Comparison of ENCODE assay signal across 24 mouse cellular contexts in the genomic region with DNA sequence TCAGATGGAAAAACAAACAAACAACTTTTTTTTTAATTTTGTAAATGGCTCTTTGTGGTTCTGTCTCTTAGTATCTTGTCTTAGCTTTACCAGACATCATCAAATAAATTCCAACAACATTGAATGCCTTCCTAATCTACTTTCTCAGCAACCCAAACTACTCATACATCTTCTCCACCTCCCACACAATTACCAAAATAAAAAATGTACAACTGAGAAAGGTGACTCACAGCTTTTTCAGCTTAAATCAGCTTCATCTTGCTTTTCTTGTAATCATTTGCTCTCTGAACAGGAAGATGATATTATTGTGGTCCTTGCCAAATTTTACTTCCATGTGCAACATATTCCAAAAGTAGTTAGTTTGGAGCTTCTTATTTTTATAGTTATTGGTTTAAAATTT. TPM values are rescaled to one million over a fixed set of nuclear protein-coding genes. Genes with fewer than 3 reads are reported as not detected.
DNase-seq lines count a peak whose midpoint lies in the region; ATAC-seq and TF ChIP-seq lines count a peak whose summit lies in the region.
"Had no signal": no experiment of that assay in that cellular context is flagged by ENCODE, and none has a peak within 500 bp of the region (broad histone marks: within the 10 kb centered on the region; RNA-seq: fewer than 3 reads in every experiment).

No protein-coding gene starts in this region.

- no peak overlapping the region for H3K4me2 ChIP-seq in intestine, embryonic 16.5 days (ENCODE audit: low read depth, low read length)
- no peak overlapping the region for H3K4me2 ChIP-seq in forebrain, postnatal 0 days (ENCODE audit: low read depth)
- H3K4me2 ChIP-seq: embryonic facial prominence, embryonic 13.5 days; embryonic facial prominence, embryonic 15.5 days; forebrain, embryonic 12.5 days had no signal

- no peaks in the 10 kb centered on the region for H3K36me3 ChIP-seq in intestine, embryonic 16.5 days (ENCODE audit: control insufficient read depth, insufficient read depth, low read length)
- 0 out of 2 replicates have a peak, but pooled peaks cover 3% of the 10 kb centered on the region for H3K36me3 ChIP-seq in forebrain, postnatal 0 days (ENCODE audit: insufficient read depth)
- H3K36me3 ChIP-seq: embryonic facial prominence, embryonic 13.5 days; embryonic facial prominence, embryonic 15.5 days; forebrain, embryonic 10.5 days; forebrain, embryonic 12.5 days; G1E had no signal

- TF ChIP-seq CTCF in forebrain, postnatal 0 days (IDR thresholded peaks at IDR 0.05; ENCODE audit: low read depth), result no peak

- no peaks in the 10 kb centered on the region for H3K4me1 ChIP-seq in intestine, embryonic 16.5 days (ENCODE audit: control insufficient read depth, insufficient read depth, low read length)
- no peaks in the 10 kb centered on the region for H3K4me1 ChIP-seq in forebrain, postnatal 0 days (ENCODE audit: insufficient read depth)
- H3K4me1 ChIP-seq: embryonic facial prominence, embryonic 15.5 days; forebrain, embryonic 10.5 days; forebrain, embryonic 12.5 days had no signal

- no peak overlapping the region for H3K27ac ChIP-seq in intestine, embryonic 16.5 days (ENCODE audit: low read length)
- no peak overlapping the region for H3K27ac ChIP-seq in forebrain, postnatal 0 days (ENCODE audit: low read depth, low read length)
- H3K27ac ChIP-seq: embryonic facial prominence, embryonic 13.5 days; embryonic facial prominence, embryonic 15.5 days; forebrain, embryonic 10.5 days; forebrain, embryonic 12.5 days had no signal

- no peak overlapping the region for H3K9ac ChIP-seq in intestine, embryonic 16.5 days (ENCODE audit: low read depth, low read length)
- H3K9ac ChIP-seq in forebrain, postnatal 0 days, result no peak overlapping the region
- H3K9ac ChIP-seq: embryonic facial prominence, embryonic 13.5 days; embryonic facial prominence, embryonic 15.5 days; forebrain, embryonic 12.5 days had no signal

- H3K9me3 ChIP-seq in intestine, embryonic 16.5 days (ENCODE audit: control insufficient read depth, low read length), result no peaks in the 10 kb centered on the region
- H3K9me3 ChIP-seq in forebrain, postnatal 0 days (ENCODE audit: low read length), result no peaks in the 10 kb centered on the region
- H3K9me3 ChIP-seq: embryonic facial prominence, embryonic 13.5 days; embryonic facial prominence, embryonic 15.5 days; forebrain, embryonic 10.5 days; forebrain, embryonic 12.5 days had no signal

- no peak overlapping the region for H3K4me3 ChIP-seq in intestine, embryonic 16.5 days (ENCODE audit: low read length)
- H3K4me3 ChIP-seq in forebrain, postnatal 0 days (ENCODE audit: low read depth, low read length), result no peak overlapping the region
- H3K4me3 ChIP-seq: embryonic facial prominence, embryonic 13.5 days; embryonic facial prominence, embryonic 15.5 days; erythroblast, embryonic 14.5 days; forebrain, embryonic 10.5 days; forebrain, embryonic 12.5 days had no signal

- no peaks in the 10 kb centered on the region for H3K27me3 ChIP-seq in intestine, embryonic 16.5 days (replicated peaks; ENCODE audit: control insufficient read depth, insufficient read depth, low read length)
- H3K27me3 ChIP-seq in forebrain, postnatal 0 days (ENCODE audit: insufficient read depth, low read length), result no peaks in the 10 kb centered on the region
- H3K27me3 ChIP-seq: CH12.LX; embryonic facial prominence, embryonic 13.5 days; embryonic facial prominence, embryonic 15.5 days; forebrain, embryonic 12.5 days had no signal

- ATAC-seq in frontal cortex, adult (ENCODE audit: low TSS enrichment), result peak; percentile 95
- ATAC-seq in intestine, embryonic 16.5 days, result no peak
- no peak for ATAC-seq in forebrain, postnatal 0 days
- ATAC-seq: activated CD4-positive, CD25-positive, alpha-beta regulatory T cell, adult 4 months; CD4-positive, CD25-positive, alpha-beta regulatory T cell, adult 4 months; forebrain, embryonic 14.5 days; forebrain, embryonic 16.5 days; Patski had no signal

- DNase-seq in frontal cortex, postnatal 10 days (ENCODE audit: low spot score in 2 of 2), result no peak
- DNase-seq in 3T3-L1 (ENCODE audit: low read depth, low spot score), result peak; percentile 10
- DNase-seq in brain, adult 2 months (ENCODE audit: low read depth, low spot score), result peak; percentile 74
- DNase-seq in forebrain, postnatal 0 days, result no peak
- DNase-seq: adrenal gland, adult 8-10 months; adrenal gland, postnatal 14 days; adrenal gland, postnatal 36 days; B cell, adult 2 months; embryo, embryonic 11 days had no signal

RNA-seq across cellular contexts. Expression of gene Gap43, which starts 14.9 kb away (rescaled TPM):
- 49.2 and 55.5 TPM in 2 replicates for polyA plus RNA-seq in intestine, embryonic 16.5 days (2015; fragmentation: Nextera tagmentation; extraction: Ambion mirVana)
- 1,112 and 1,190 TPM in 2 replicates for total RNA-seq in forebrain, postnatal 0 days (2014; rRNA removed)
- 1,608 and 1,952 TPM in 2 replicates for polyA plus RNA-seq in forebrain, postnatal 0 days (2015; fragmentation: Nextera tagmentation; extraction: Ambion mirVana)
- total RNA-seq: CH12.LX; common myeloid progenitor, adult 5-6 weeks; G1E had no signal
- polyA plus RNA-seq: activated CD4-positive, CD25-positive, alpha-beta regulatory T cell, adult 4 months; CD4-positive, CD25-positive, alpha-beta regulatory T cell, adult 4 months; G1E; Patski had no signal

Comparison
In these comparisons a context has a peak if more than half of its experiments do, and no peak if none do; other contexts are left out.
1. DNase-seq: peak in 3T3-L1 (single experiment) and brain, adult 2 months (single experiment); none in frontal cortex, postnatal 10 days (0 of 2) and forebrain, postnatal 0 days (single experiment).
2. RNA of gene Gap43, which starts 14.9 kb away (polyA plus RNA-seq): 1,608 to 1,952 TPM in forebrain, postnatal 0 days; 49.2 to 55.5 TPM in intestine, embryonic 16.5 days; every median in the first group is over 10 times any median in the second.